Mouse (Mus musculus): Measurements from ENCODE around the gene Nsmce1.
"Not testable (repeated sequence)": the region's sequence is repeated elsewhere in the genome, so short reads cannot be mapped to it uniquely, and the experiment has no call there.

The Nsmce1 gene

DNA sequence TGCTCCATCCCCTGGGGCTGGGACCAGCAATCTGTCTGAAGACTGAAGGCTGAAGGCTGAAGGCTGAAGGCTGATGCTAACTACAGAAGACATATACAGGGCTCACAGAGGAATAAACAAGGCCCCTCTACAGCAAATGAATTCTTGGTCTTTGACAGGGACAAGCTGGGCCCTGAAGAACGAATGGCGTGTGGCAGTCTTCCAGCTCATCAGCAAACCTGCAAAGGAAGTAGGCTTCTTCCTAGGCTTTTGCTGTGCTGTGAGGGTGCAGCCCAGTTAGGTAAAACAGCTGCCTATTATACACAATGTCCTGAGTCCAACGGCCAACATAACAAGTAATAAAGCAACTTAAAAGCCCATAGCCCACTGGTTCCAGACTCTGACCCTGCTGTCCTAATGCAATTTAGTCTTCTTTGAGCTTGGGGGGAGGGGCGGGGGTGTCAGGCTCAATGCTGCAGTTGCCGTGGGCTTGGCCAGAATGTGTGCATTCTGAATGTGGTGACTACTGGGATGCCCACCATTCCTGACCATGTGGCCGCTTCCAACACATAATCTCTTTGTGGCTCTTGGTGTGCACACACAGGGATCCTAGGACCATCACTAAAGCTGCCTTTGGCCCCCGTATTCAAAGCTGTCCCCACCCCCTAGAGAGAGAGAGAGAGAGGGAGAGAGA lies 61.1 kb downstream of the Nsmce1 start:
- no peak for DNase-seq

- not testable (repeated sequence) for DNase-seq
These were observed 62.4 kb downstream of the Nsmce1 start for GRCm38 (mm10) chr7:125428816-125429500.

GRCm38 (mm10) chr7:125428381-125428780 lies 63.0 kb downstream of the Nsmce1 start:
- DNase-seq: no peak

- DNase-seq: peak; percentile 80 to 83
These were observed 63.8 kb downstream of the Nsmce1 start for GRCm38 (mm10) chr7:125427492-125428090.

- DNase-seq: no peak
These were observed 68.3 kb downstream of the Nsmce1 start for GRCm38 (mm10) chr7:125423056-125423455.

- no peak for DNase-seq
These were observed 69.5 kb downstream of the Nsmce1 start for GRCm38 (mm10) chr7:125421911-125422310.

DNA sequence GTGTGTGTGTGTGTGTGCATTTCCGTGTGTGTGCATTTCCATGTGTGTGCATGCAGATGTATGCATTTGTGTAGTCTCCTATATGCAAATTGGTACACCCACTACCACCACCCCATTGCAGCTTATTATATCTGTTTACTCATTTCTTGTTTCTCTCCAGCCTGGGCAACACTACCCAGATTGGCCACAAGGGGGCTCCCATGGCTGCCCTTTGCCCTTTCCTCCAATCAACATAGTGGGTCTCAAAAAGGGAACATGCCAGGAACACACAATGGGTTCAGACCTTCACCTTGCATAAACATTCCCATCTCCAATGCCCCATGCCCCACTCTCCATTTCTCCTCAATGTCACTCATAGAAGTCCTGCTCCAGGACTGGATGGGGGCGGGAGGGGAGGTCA lies 71.2 kb downstream of the Nsmce1 start:
- DNase-seq: peak; percentile 21 to 35

DNA sequence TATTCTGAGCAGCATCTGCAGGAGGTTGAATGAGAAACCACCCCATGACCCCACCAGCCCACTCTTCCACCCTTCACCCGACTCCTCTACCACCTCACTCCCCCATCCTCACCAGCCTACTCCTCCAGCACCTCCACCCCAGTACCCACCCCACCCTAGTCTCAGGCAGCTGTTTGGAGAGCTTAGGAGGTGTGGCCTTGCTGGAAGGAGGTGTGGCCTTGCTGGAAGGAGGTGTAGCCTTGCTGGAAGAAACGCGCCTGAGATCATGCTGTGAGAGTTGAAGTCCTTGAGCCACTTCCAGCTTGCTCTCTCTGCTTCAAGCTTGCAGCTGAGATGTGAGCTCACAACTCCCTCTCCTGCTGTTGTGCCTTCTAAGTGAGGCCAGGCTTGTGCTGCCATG lies 73.0 kb downstream of the Nsmce1 start:
- no peak for DNase-seq

Measured in cerebellum, postnatal 36 days (tissue).